Mouse (Mus musculus) lung, postnatal 0 days (tissue): ENCODE data around the gene Nup98.

Experiments
- CTCF ChIP-seq: IDR thresholded peaks from 2 replicates; pipeline ENCODE4 v1.5.1; 2016; ENCODE audit warnings: antibody characterized with exemption, mild to moderate bottlenecking
- EP300 ChIP-seq: IDR thresholded peaks from 2 replicates; pipeline ENCODE4 v1.6.1; 2016; ENCODE audit warnings: antibody characterized with exemption, mild to moderate bottlenecking, control low read depth

DNA sequence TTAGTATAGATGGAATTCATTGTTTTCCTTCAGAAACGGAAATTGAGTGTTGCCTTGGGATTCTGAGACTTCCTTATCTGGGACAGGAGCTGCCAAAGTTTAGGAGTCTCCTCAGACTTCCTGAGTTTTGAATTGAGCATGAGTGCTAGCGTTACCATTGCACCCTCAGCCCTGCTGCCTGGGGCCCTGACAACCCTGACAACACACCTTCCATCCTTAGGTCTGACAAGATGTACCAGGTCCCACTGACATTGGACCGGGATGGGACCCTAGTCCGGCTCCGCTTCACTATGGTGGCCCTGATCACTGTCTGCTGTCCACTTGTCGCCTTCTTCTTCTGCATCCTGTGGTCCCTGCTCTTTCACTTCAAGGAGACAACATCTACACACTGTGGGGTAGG lies 16.1 kb upstream of the Nup98 start:
- TF ChIP-seq EP300 (no peak), CTCF (no peak)
